19 mouse cellular contexts compared by ENCODE assay signal in the genomic region with DNA sequence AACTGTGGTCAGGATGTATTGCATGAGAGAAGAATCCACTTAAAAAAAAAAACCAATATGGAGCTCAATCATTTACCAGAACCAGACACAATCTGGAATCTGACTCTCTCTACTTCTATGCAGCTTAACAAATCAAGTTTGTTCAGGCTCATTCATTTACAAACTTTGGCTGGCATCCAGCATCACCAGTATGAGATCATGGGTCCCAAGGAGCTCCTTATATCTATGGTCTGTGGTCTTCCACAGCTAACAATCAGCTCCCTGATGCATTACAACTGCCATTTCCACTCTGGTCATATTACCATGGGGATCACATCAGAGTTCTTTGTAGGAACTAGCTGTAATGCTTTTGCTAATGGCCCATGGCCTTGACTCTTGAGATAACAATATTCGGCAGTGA.
DNase-seq lines count a peak whose midpoint lies in the region; ATAC-seq and TF ChIP-seq lines count a peak whose summit lies in the region.
"Had no signal": no experiment of that assay in that cellular context is flagged by ENCODE, and none has a peak within 500 bp of the region (broad histone marks: within the 10 kb centered on the region; RNA-seq: fewer than 3 reads in every experiment).

No protein-coding gene starts in this region.

- no peak overlapping the region for H3K9ac ChIP-seq in lung, embryonic 14.5 days
- no peak overlapping the region for H3K9ac ChIP-seq in intestine, embryonic 16.5 days (ENCODE audit: low read depth, low read length)
- H3K9ac ChIP-seq: forebrain, embryonic 15.5 days; hindbrain, embryonic 12.5 days had no signal

- no peak for TF ChIP-seq POLR2A in brain, embryonic 14.5 days (IDR thresholded peaks at IDR 0.05; ENCODE audit: borderline replicate concordance, extremely low read depth, insufficient read depth, insufficient read length, poor library complexity, severe bottlenecking)

- no peak overlapping the region for H3K27ac ChIP-seq in lung, embryonic 14.5 days (ENCODE audit: low read depth)
- no peak overlapping the region for H3K27ac ChIP-seq in intestine, embryonic 16.5 days (ENCODE audit: low read length)
- H3K27ac ChIP-seq in layer of hippocampus, adult 2 months, result no peak overlapping the region
- H3K27ac ChIP-seq: forebrain, embryonic 15.5 days; heart, embryonic 10.5 days; hindbrain, embryonic 12.5 days; stomach, postnatal 0 days had no signal

- no peaks in the 10 kb centered on the region for H3K36me3 ChIP-seq in lung, embryonic 14.5 days (ENCODE audit: insufficient read depth)
- no peaks in the 10 kb centered on the region for H3K36me3 ChIP-seq in intestine, embryonic 16.5 days (ENCODE audit: control insufficient read depth, insufficient read depth, low read length)
- H3K36me3 ChIP-seq: forebrain, embryonic 15.5 days; heart, embryonic 10.5 days; hindbrain, embryonic 12.5 days had no signal

- no peak for ATAC-seq in lung, embryonic 14.5 days (ENCODE audit: insufficient read depth)
- ATAC-seq in intestine, embryonic 16.5 days, result no peak
- ATAC-seq: activated CD4-positive, CD25-positive, alpha-beta regulatory T cell, adult 4 months; forebrain, embryonic 15.5 days had no signal

- H3K4me1 ChIP-seq in lung, embryonic 14.5 days (ENCODE audit: insufficient read depth), result no peaks in the 10 kb centered on the region
- H3K4me1 ChIP-seq in intestine, embryonic 16.5 days (ENCODE audit: control insufficient read depth, insufficient read depth, low read length), result no peaks in the 10 kb centered on the region
- H3K4me1 ChIP-seq: forebrain, embryonic 15.5 days; heart, embryonic 10.5 days; hindbrain, embryonic 12.5 days had no signal

- peak; percentile 5 for DNase-seq in kidney, adult 9 months
- no peak for DNase-seq in kidney, adult 18-20 months
- peak; percentile 23 for DNase-seq in lung, embryonic 14.5 days
- DNase-seq in lung, postnatal 36 days, result no peak
- peak; percentile 38 for DNase-seq in brain, embryonic 14.5 days (ENCODE audit: low read depth)
- DNase-seq in layer of hippocampus, adult 2 months (ENCODE audit: low spot score in 2 of 2), result no peak
- DNase-seq: adrenal gland, postnatal 10 days; cerebellum, adult 11 months; cerebellum, postnatal 36 days; heart, postnatal 10 days; lung, adult 2 months; lung, postnatal 4 days had no signal

- H3K9me3 ChIP-seq in lung, embryonic 14.5 days (ENCODE audit: low read depth, low read length), result no peaks in the 10 kb centered on the region
- no peaks in the 10 kb centered on the region for H3K9me3 ChIP-seq in intestine, embryonic 16.5 days (ENCODE audit: control insufficient read depth, low read length)
- H3K9me3 ChIP-seq: forebrain, embryonic 15.5 days; heart, embryonic 10.5 days; hindbrain, embryonic 12.5 days had no signal

- H3K27me3 ChIP-seq in lung, embryonic 14.5 days (ENCODE audit: insufficient read depth, low read length), result no peaks in the 10 kb centered on the region
- H3K27me3 ChIP-seq in intestine, embryonic 16.5 days (replicated peaks; ENCODE audit: control insufficient read depth, insufficient read depth, low read length), result no peaks in the 10 kb centered on the region
- H3K27me3 ChIP-seq: forebrain, embryonic 15.5 days; hindbrain, embryonic 12.5 days had no signal

- 38% methylated on average over 1 of the region's 1 CpGs for WGBS in lung, embryonic 14.5 days
- WGBS in intestine, embryonic 16.5 days, result 88% methylated on average over 1 of the region's 1 CpGs

- no peak overlapping the region for H3K4me3 ChIP-seq in lung, embryonic 14.5 days (ENCODE audit: low read depth, low read length)
- no peak overlapping the region for H3K4me3 ChIP-seq in intestine, embryonic 16.5 days (ENCODE audit: low read length)
- no peak overlapping the region for H3K4me3 ChIP-seq in layer of hippocampus, adult 2 months
- H3K4me3 ChIP-seq: forebrain, embryonic 15.5 days; heart, embryonic 10.5 days; hindbrain, embryonic 12.5 days had no signal

- H3K4me2 ChIP-seq in lung, embryonic 14.5 days, result no peak overlapping the region
- H3K4me2 ChIP-seq in intestine, embryonic 16.5 days (ENCODE audit: low read depth, low read length), result no peak overlapping the region
- H3K4me2 ChIP-seq: forebrain, embryonic 15.5 days; hindbrain, embryonic 12.5 days; liver, embryonic 11.5 days had no signal

- TF ChIP-seq CTCF in lung, embryonic 14.5 days (IDR thresholded peaks at IDR 0.05; ENCODE audit: low read depth), result no peak
- no peak for TF ChIP-seq CTCF in brain, embryonic 14.5 days (IDR thresholded peaks at IDR 0.05; ENCODE audit: borderline replicate concordance, extremely low read depth, insufficient read depth, insufficient read length)
- no peak for TF ChIP-seq CTCF in layer of hippocampus, adult 2 months (conservative IDR thresholded peaks at IDR 0.05)

Comparison
In these comparisons a context has a peak if more than half of its experiments do, and no peak if none do; other contexts are left out.
1. DNase-seq: peak in kidney, adult 9 months (single experiment), lung, embryonic 14.5 days (single experiment) and brain, embryonic 14.5 days (single experiment); none in kidney, adult 18-20 months (single experiment), lung, postnatal 36 days (single experiment) and layer of hippocampus, adult 2 months (0 of 2).